Mouse (Mus musculus): ENCODE results near the gene Reep6.

Reep6 gene

DNA sequence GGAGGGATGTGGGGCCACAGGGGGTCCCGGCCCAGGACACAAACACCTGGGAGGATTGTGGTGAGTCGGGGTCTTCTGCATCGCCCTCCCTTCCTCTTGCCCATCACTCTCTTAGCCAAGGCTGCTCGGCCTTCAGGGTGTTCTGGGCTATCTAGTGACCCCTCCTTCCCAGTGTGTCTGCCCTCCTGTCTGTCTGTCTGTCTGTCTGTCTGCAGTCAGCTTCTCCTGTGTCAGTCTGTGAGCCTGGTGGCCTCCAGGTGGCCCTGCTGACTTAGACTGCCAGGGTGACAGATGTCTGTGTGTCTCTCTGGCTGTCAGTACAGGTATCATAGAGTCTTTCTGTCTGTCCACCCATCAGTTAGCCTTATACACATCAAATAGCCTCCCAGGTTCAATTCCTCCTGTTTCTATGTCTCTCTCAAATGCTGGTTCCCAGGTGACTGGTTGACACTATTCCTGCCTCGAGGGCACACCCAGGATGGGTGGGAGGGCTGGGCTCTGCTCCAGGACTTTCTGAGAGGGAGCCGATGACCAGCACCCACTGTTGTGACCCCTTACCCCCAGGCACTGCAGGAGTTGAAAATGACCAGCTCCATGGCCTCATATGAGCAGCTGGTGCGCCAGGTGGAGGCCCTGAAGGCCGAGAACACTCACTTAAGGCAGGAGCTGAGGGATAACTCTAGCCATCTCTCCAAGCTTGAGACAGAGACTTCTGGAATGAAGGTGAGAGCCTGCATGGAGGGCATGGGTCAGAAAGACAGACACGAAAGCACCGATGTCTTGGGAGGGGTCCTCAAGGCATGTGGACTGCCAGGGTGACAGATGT is 28.3 kb upstream of the Reep6 start:
- in situ Hi-C loops (cut with MboI), result no loop called here

GRCm38 (mm10) chr10:80302082-80302355 is 27.7 kb upstream of the Reep6 start:
- in situ Hi-C loops (cut with MboI), result no loop called here

DNA sequence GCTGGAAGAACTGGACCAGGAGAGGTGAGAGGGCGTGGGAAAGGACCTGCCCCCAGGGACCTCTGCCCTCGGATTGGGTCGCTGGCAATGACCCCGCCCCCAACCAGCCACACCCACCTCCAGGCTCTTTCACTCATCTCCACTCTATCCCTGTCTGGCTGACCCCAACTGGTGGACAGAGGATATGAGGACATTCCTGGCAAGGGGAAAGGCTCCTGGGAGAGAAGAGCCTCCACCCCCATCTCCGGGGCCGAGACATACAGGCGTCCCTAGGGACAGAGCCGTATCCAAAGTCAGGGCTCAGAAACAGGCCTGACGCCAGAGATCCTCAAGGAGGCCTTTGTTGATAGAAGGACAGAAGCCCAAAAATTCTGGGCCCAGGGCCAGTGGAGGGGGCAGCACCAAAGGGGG is 27.3 kb upstream of the Reep6 start:
- in situ Hi-C loops (cut with MboI), result no loop called here

DNA sequence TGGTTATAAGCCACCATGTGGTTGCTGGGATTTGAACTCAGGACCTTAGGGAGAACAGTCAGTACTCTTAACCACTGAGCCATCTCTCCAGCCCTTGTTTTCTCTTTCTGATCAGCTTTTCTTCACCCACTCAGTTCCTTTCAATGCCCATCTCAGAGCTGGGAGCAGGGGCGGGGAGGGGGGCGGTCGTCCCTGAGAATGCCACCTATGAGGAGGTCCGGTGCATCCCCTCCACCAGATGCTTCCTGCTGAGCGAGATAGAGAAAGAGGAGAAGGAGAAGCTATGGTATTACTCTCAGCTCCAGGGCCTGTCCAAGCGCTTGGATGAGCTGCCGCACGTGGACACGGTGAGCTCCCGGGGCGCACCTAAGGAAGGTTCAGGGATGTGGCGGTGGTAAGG is 25.3 kb upstream of the Reep6 start:
- in situ Hi-C loops (cut with MboI), result no loop called here

DNA sequence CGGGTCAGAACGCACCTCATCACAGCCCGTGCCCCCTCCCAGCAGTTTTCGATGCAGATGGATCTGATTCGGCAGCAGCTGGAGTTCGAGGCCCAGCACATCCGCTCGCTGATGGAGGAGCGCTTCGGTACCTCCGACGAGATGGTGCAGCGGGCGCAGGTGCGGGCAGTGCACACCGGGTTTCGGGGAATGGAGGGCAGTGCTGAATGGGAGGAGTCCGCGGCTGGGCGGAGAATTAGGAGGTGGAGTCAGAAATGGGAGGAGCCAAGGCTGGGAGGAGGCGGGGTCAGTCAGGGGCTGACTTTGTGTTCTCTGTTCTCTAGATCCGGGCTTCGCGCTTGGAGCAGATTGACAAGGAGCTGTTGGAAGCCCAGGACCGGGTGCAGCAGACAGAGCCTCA is 24.9 kb upstream of the Reep6 start:
- in situ Hi-C loops (cut with MboI), result no loop called here

GRCm38 (mm10) chr10:80311560-80311959 is 18.2 kb upstream of the Reep6 start:
- in situ Hi-C loops (cut with MboI), result no loop called here

- in situ Hi-C loops (cut with MboI), result no loop called here
Observed at GRCm38 (mm10) chr10:80312586-80313504, 16.9 kb upstream of the Reep6 start.

DNA sequence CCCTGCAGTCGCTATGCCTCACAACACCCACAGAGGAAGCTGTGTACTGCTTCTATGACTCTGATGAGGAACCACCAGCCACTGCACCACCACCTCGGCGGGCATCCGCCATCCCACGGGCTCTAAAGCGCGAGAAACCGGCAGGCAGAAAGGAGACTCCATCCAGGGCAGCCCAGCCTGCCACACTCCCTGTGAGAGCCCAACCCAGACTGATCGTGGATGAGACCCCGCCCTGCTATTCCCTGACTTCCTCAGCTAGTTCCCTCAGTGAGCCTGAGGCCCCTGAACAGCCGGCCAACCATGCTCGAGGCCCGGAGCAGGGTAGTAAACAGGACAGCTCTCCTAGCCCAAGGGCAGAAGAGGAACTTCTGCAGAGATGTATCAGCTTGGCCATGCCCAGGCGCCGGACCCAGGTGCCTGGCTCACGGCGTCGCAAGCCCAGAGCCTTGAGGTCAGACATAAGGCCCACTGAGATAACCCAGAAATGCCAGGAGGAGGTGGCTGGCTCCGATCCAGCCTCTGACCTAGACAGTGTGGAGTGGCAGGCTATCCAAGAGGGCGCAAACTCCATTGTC is 16.0 kb upstream of the Reep6 start:
- in situ Hi-C loops (cut with MboI), result no loop called here

DNA sequence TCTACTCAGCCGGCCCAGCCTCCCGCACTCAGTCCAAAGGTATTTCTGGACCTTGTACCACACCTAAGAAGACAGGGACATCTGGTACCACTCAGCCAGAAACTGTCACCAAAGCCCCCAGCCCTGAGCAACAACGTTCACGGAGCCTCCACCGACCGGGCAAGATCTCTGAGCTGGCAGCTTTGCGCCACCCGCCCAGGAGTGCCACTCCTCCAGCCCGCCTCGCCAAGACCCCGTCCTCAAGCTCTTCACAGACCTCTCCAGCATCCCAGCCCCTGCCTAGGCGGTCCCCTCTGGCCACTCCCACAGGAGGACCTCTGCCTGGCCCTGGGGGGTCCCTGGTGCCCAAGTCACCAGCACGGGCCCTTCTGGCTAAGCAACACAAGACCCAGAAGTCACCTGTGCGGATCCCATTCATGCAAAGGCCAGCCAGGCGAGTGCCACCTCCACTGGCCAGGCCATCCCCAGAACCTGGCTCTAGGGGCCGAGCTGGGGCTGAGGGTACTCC is 15.2 kb upstream of the Reep6 start:
- in situ Hi-C loops (cut with MboI), result no loop called here

DNA sequence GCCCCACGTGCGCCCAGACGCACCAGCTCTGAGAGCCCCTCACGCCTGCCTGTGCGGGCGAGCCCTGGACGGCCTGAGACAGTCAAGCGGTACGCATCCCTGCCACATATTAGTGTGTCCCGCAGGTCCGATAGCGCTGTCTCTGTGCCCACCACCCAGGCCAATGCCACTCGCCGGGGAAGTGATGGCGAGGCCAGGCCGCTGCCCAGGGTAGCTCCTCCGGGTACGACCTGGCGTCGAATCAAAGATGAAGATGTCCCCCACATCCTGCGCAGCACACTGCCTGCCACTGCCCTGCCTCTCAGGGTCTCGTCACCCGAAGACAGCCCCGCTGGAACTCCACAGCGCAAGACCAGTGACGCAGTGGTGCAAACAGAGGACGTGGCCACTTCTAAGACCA is 14.4 kb upstream of the Reep6 start:
- in situ Hi-C loops (cut with MboI), result no loop called here

DNA sequence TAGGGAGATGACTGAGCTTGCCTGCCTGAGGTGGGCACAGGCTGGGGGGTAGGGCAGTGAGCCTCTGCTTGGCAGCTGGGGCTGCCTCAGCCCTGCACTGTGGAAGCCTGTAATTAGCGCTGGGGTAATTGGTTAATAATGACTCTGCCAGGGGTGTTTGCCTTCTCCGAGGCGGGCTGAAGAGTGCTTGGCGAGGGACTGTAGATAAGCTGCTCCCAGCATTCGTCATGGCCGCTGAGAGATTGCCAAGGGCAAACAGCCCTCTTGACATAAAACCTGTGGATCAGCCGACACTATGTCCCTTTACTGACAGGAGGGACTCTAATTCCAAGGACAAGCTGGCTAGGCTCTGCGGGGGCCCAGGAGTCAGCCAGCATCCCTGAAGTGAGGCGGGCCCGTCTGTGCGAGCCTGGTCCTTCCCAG is 13.4 kb upstream of the Reep6 start:
- in situ Hi-C loops (cut with MboI), result no loop called here

GRCm38 (mm10) chr10:80317011-80317410 is 12.7 kb upstream of the Reep6 start:
- in situ Hi-C loops (cut with MboI), result no loop called here

- in situ Hi-C loops (cut with MboI), result no loop called here
Observed at GRCm38 (mm10) chr10:80320340-80320760, 9.4 kb upstream of the Reep6 start, which contains the start of gene 2310011J03Rik. Gene 2310011J03Rik, minus strand, starts transcription at chr10:80320537.

DNA sequence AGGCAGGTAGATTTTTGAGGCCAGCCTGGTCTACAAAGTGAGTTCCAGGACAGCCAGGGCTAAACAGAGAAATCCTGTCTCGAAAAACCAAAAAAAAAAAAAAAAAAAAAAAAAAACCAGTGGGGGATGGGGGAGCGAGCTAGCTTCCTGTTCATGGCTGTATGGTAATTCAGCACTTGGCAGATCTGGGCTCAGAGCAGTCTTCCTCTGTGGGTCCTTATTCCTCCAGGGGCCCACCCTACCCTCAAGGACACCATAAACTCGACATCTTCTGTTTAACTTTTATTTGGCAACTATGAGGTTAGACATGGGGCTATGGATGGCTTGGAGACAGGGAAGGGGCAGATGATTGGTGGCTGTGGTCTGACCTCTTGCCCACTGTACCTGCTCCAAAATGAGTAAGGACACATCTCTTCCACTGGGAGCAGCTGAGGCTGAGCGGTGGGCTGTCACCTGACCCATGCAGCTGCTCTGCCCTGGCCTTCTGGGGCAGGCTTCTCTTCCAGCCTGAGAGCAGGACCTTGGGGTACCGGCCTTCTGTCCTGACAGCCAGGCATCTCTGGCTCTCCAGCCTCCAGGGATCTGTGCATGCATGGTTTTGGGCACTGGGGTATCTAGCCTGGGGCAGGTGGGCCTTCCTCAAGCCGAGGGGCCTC is 8.6 kb upstream of the Reep6 start:
- in situ Hi-C loops (cut with MboI), result no loop called here

- in situ Hi-C loops (cut with MboI), result no loop called here
Observed at GRCm38 (mm10) chr10:80321670-80322581, 7.8 kb upstream of the Reep6 start.

- in situ Hi-C loops (cut with MboI), result no loop called here
Observed at GRCm38 (mm10) chr10:80322811-80323211, 6.9 kb upstream of the Reep6 start.

- in situ Hi-C loops (cut with MboI), result no loop called here
Observed at GRCm38 (mm10) chr10:80323261-80324119, 6.3 kb upstream of the Reep6 start.

DNA sequence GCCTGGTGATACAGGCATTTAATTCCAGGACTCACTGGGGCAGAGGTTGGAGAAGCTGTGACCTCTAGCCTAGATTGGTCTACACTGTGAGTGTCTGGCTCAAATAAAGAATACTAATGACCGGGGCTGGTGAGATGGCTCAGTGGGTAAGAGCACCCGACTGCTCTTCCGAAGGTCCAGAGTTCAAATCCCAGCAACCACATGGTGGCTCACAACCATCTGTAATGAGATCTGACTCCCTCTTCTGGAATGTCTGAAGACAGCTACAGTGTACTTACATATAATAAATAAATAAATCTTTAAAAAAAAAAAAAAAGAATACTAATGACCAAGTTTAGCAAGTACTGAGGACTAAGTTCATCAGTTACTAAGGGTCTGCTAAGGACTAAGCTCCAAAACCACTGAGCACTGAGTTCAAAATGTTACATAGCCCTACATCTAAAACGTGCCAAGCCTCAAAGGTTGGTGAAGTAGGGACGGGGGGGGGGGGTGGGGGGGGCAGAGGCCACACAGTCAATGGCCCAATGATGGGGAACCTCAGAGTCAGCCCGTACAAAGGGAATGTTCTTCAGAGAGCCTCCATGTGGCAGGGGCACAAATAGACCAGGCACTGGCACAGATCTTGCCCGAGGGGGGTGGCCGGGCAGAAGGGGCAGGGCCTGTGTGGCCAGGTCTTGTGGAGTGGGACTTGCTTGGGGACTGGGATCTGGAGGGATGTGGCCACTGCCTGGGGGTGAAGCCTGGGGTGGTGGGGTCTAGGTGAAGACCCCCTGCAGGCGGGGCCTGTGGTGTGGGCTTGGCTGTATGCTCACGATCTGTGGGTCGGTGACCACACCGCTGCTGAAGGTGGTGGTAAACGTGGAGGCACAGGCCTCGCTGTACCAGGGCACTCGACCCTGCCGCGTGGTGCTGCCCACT is 5.4 kb upstream of the Reep6 start:
- in situ Hi-C loops (cut with MboI), result no loop called here

GRCm38 (mm10) chr10:80325045-80325444 is 4.7 kb upstream of the Reep6 start:
- in situ Hi-C loops (cut with MboI), result no loop called here

All from mature B cell (primary cell).